ENCODE assay signal across 9 mouse cellular contexts in the genomic region with DNA sequence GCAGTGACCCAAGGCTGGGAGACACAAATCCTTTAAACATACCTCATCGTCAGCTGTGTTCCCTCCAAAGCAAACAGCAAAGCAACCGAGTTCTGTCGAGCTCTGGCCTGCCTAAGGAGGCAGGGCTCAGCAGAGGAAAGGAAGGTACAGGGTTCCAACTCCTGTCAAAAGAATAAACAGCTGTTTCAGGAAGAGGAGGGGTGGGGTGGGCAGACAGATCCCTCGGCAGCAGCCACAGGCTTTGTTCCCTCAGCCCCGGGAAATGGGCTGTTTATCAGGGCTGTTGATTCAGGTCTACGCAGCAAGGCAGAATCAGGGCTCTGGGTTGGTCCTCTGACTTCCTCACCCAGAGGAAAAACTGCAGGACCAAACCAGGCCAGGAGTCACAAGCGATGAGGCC. TPM values are rescaled to one million over a fixed set of nuclear protein-coding genes. Genes with fewer than 3 reads are reported as not detected.
DNase-seq lines count a peak whose midpoint lies in the region; ATAC-seq and TF ChIP-seq lines count a peak whose summit lies in the region.
"Had no signal": no experiment of that assay in that cellular context is flagged by ENCODE, and none has a peak within 500 bp of the region (broad histone marks: within the 10 kb centered on the region; RNA-seq: fewer than 3 reads in every experiment).

No protein-coding gene starts in this region.

- DNase-seq in midbrain, embryonic 11.5 days (ENCODE audit: low spot score, missing footprints) = peak; percentile 80
- DNase-seq in midbrain, postnatal 0 days (ENCODE audit: low spot score) = no peak
- peak; percentile 41 for DNase-seq in heart, postnatal 4 days
- no peak for DNase-seq in stomach, postnatal 0 days (ENCODE audit: low spot score)
- no peak for DNase-seq in left cerebral cortex, postnatal 14 days (ENCODE audit: low spot score in 2 of 2)
- DNase-seq in forebrain, embryonic 11.5 days (ENCODE audit: low spot score) = no peak

- TF ChIP-seq CTCF in midbrain, postnatal 0 days (IDR thresholded peaks at IDR 0.05) = no peak
- TF ChIP-seq CTCF in stomach, postnatal 0 days (IDR thresholded peaks at IDR 0.05; ENCODE audit: low read depth) = no peak

- no peak overlapping the region for H3K9ac ChIP-seq in midbrain, embryonic 11.5 days (ENCODE audit: low read length)
- no peak overlapping the region for H3K9ac ChIP-seq in midbrain, postnatal 0 days (replicated peaks; ENCODE audit: low read length, poor library complexity, severe bottlenecking)
- no peak overlapping the region for H3K9ac ChIP-seq in liver, embryonic 12.5 days
- peak overlapping the region; percentile 2; the same call in 1 of the 2 replicates for H3K9ac ChIP-seq in stomach, postnatal 0 days (ENCODE audit: low read length)
- no peak overlapping the region for H3K9ac ChIP-seq in forebrain, embryonic 11.5 days (ENCODE audit: low read length)
- H3K9ac ChIP-seq in midbrain, embryonic 16.5 days (ENCODE audit: low read depth, low read length) = no peak overlapping the region

- H3K9me3 ChIP-seq in midbrain, embryonic 11.5 days (ENCODE audit: control insufficient read depth, low read length) = no peaks in the 10 kb centered on the region
- no peaks in the 10 kb centered on the region for H3K9me3 ChIP-seq in midbrain, postnatal 0 days (ENCODE audit: low read length)
- H3K9me3 ChIP-seq in liver, embryonic 12.5 days (replicated peaks) = no peaks in the 10 kb centered on the region
- H3K9me3 ChIP-seq in stomach, postnatal 0 days (ENCODE audit: control insufficient read depth, low read length) = no peaks in the 10 kb centered on the region
- H3K9me3 ChIP-seq in forebrain, embryonic 11.5 days (ENCODE audit: control insufficient read depth, low read length) = no peaks in the 10 kb centered on the region
- H3K9me3 ChIP-seq in midbrain, embryonic 16.5 days (replicated peaks; ENCODE audit: control insufficient read depth, low read length, poor library complexity, severe bottlenecking) = no peaks in the 10 kb centered on the region

- H3K36me3 ChIP-seq in midbrain, embryonic 11.5 days (ENCODE audit: control insufficient read depth, insufficient read depth, low read length) = no peaks in the 10 kb centered on the region
- no peaks in the 10 kb centered on the region for H3K36me3 ChIP-seq in midbrain, postnatal 0 days (ENCODE audit: insufficient read depth, low read length)
- H3K36me3 ChIP-seq in liver, embryonic 12.5 days = peaks cover 58% of the 10 kb centered on the region
- H3K36me3 ChIP-seq in stomach, postnatal 0 days (ENCODE audit: control insufficient read depth, insufficient read depth, low read length) = no peaks in the 10 kb centered on the region
- no peaks in the 10 kb centered on the region for H3K36me3 ChIP-seq in forebrain, embryonic 11.5 days (ENCODE audit: control insufficient read depth, insufficient read depth, low read length)
- H3K36me3 ChIP-seq in midbrain, embryonic 16.5 days (ENCODE audit: control insufficient read depth, insufficient read depth, low read length) = no peaks in the 10 kb centered on the region

- H3K4me2 ChIP-seq in midbrain, embryonic 11.5 days = no peak overlapping the region
- H3K4me2 ChIP-seq in midbrain, postnatal 0 days (ENCODE audit: low read depth, low read length, poor library complexity, severe bottlenecking) = no peak overlapping the region
- 0 out of 2 replicates have a peak overlapping the region, but pooled peaks have one; percentile 20 for H3K4me2 ChIP-seq in liver, embryonic 12.5 days
- peak overlapping the region; percentile 33 for H3K4me2 ChIP-seq in stomach, postnatal 0 days (replicated peaks; ENCODE audit: low read depth)
- no peak overlapping the region for H3K4me2 ChIP-seq in forebrain, embryonic 11.5 days (ENCODE audit: low read depth, low read length, severe bottlenecking)
- no peak overlapping the region for H3K4me2 ChIP-seq in midbrain, embryonic 16.5 days (ENCODE audit: low read length)

- no peak overlapping the region for H3K27ac ChIP-seq in midbrain, embryonic 11.5 days (ENCODE audit: low read depth, low read length)
- no peak overlapping the region for H3K27ac ChIP-seq in midbrain, postnatal 0 days (ENCODE audit: low read depth, low read length)
- H3K27ac ChIP-seq in liver, embryonic 12.5 days = 0 out of 2 replicates have a peak overlapping the region, but pooled peaks have one; percentile 17
- peak overlapping the region; percentile 89 for H3K27ac ChIP-seq in stomach, postnatal 0 days (replicated peaks)
- H3K27ac ChIP-seq in forebrain, embryonic 11.5 days (ENCODE audit: low read depth, low read length) = no peak overlapping the region
- no peak overlapping the region for H3K27ac ChIP-seq in midbrain, embryonic 16.5 days (ENCODE audit: low read length)

- ATAC-seq in midbrain, embryonic 11.5 days (ENCODE audit: low FRiP score) = no peak
- no peak for ATAC-seq in midbrain, postnatal 0 days (ENCODE audit: low FRiP score)
- ATAC-seq in liver, embryonic 12.5 days = no peak
- 0 out of 2 replicates have a peak, but pooled peaks have one; percentile 48 for ATAC-seq in stomach, postnatal 0 days (ENCODE audit: low FRiP score, low TSS enrichment)
- no peak for ATAC-seq in forebrain, embryonic 11.5 days (replicated peaks; ENCODE audit: low FRiP score)
- ATAC-seq in midbrain, embryonic 16.5 days = no peak

- no peaks in the 10 kb centered on the region for H3K27me3 ChIP-seq in midbrain, embryonic 11.5 days (ENCODE audit: control insufficient read depth, insufficient read depth, low read length)
- H3K27me3 ChIP-seq in midbrain, postnatal 0 days (ENCODE audit: insufficient read depth, low read length) = no peaks in the 10 kb centered on the region
- H3K27me3 ChIP-seq in liver, embryonic 12.5 days (replicated peaks) = no peaks in the 10 kb centered on the region
- no peaks in the 10 kb centered on the region for H3K27me3 ChIP-seq in stomach, postnatal 0 days (ENCODE audit: control insufficient read depth, insufficient read depth, low read length)
- no peaks in the 10 kb centered on the region for H3K27me3 ChIP-seq in forebrain, embryonic 11.5 days (ENCODE audit: control insufficient read depth, insufficient read depth, low read length)
- no peaks in the 10 kb centered on the region for H3K27me3 ChIP-seq in midbrain, embryonic 16.5 days (ENCODE audit: control insufficient read depth, insufficient read depth, low read depth, low read length)

- intact Hi-C loops in left cerebral cortex, postnatal 14 days (cut with DNase I) = no loop called here

- TF ChIP-seq EP300 in stomach, postnatal 0 days (optimal IDR thresholded peaks at IDR 0.05) = no peak

- no peak overlapping the region for H3K4me3 ChIP-seq in midbrain, embryonic 11.5 days (ENCODE audit: low read depth, low read length)
- no peak overlapping the region for H3K4me3 ChIP-seq in midbrain, postnatal 0 days (ENCODE audit: low read depth, low read length)
- no peak overlapping the region for H3K4me3 ChIP-seq in liver, embryonic 12.5 days
- H3K4me3 ChIP-seq in stomach, postnatal 0 days (ENCODE audit: low read depth, low read length) = peak overlapping the region; percentile 10; the same call in 1 of the 2 replicates
- no peak overlapping the region for H3K4me3 ChIP-seq in forebrain, embryonic 11.5 days (ENCODE audit: low read depth, low read length)
- H3K4me3 ChIP-seq in midbrain, embryonic 16.5 days (ENCODE audit: low read depth, low read length) = no peak overlapping the region
- H3K4me3 ChIP-seq: myocyte had no signal

- no peaks in the 10 kb centered on the region for H3K4me1 ChIP-seq in midbrain, embryonic 11.5 days (ENCODE audit: control insufficient read depth, insufficient read depth, low read length)
- no peaks in the 10 kb centered on the region for H3K4me1 ChIP-seq in midbrain, postnatal 0 days (ENCODE audit: insufficient read depth, low read length)
- H3K4me1 ChIP-seq in liver, embryonic 12.5 days = peaks cover 51% of the 10 kb centered on the region
- peaks cover 23% of the 10 kb centered on the region for H3K4me1 ChIP-seq in stomach, postnatal 0 days (replicated peaks; ENCODE audit: control insufficient read depth, insufficient read depth)
- no peaks in the 10 kb centered on the region for H3K4me1 ChIP-seq in forebrain, embryonic 11.5 days (replicated peaks; ENCODE audit: control insufficient read depth, insufficient read depth, low read length)
- H3K4me1 ChIP-seq in midbrain, embryonic 16.5 days (ENCODE audit: control insufficient read depth, insufficient read depth, low read length) = no peaks in the 10 kb centered on the region

- 46% methylated on average over 7 of the region's 7 CpGs for WGBS in midbrain, embryonic 11.5 days
- WGBS in midbrain, postnatal 0 days = 42% methylated on average over 7 of the region's 7 CpGs
- 47% methylated on average over 7 of the region's 7 CpGs for WGBS in liver, embryonic 12.5 days (ENCODE audit: insufficient replicate concordance)
- WGBS in stomach, postnatal 0 days = 14% methylated on average over 7 of the region's 7 CpGs
- WGBS in forebrain, embryonic 11.5 days = 51% methylated on average over 7 of the region's 7 CpGs
- WGBS in midbrain, embryonic 16.5 days = 47% methylated on average over 7 of the region's 7 CpGs

RNA-seq across cellular contexts. Expression of a gene that starts 30.6 kb away (rescaled TPM):
- polyA plus RNA-seq in midbrain, embryonic 11.5 days (2014; fragmentation: Nextera tagmentation; extraction: Ambion mirVana) = 6.3 TPM in 2 replicates
- 5.1 and 5.4 TPM in 2 replicates for total RNA-seq in midbrain, postnatal 0 days (2014; rRNA removed)
- polyA plus RNA-seq in midbrain, postnatal 0 days (2015; fragmentation: Nextera tagmentation; extraction: Ambion mirVana) = 3.8 and 3.9 TPM in 2 replicates
- 10 to 100 TPM; 21.5 to 22.3 TPM for total RNA-seq in heart, postnatal 4 days (2021)
- 12.7 and 13.0 TPM in 2 replicates for polyA plus RNA-seq in liver, embryonic 12.5 days (2016; fragmentation: Nextera tagmentation; extraction: Ambion mirVana)
- 10.7 and 11.5 TPM in 2 replicates for polyA plus RNA-seq in stomach, postnatal 0 days (2015; fragmentation: Nextera tagmentation; extraction: Ambion mirVana)
- 1 to 10 TPM; 2.9 to 3.5 TPM for total RNA-seq in left cerebral cortex, postnatal 14 days (2021)
- polyA plus RNA-seq in forebrain, embryonic 11.5 days (2014; fragmentation: Nextera tagmentation; extraction: Ambion mirVana) = 5.1 and 7.2 TPM in 2 replicates
- polyA plus RNA-seq in midbrain, embryonic 16.5 days (2015; fragmentation: Nextera tagmentation; extraction: Ambion mirVana) = 6.1 and 6.4 TPM in 2 replicates

RNA-seq across cellular contexts. Expression of a gene that starts 35.5 kb away (rescaled TPM):
- polyA plus RNA-seq in midbrain, embryonic 11.5 days (2014; fragmentation: Nextera tagmentation; extraction: Ambion mirVana) = not detected in 2 replicates
- not detected in 2 replicates for total RNA-seq in midbrain, postnatal 0 days (2014; rRNA removed)
- polyA plus RNA-seq in midbrain, postnatal 0 days (2015; fragmentation: Nextera tagmentation; extraction: Ambion mirVana) = not detected in 2 replicates
- total RNA-seq in heart, postnatal 4 days (2021) = not detected
- not detected in 2 replicates for polyA plus RNA-seq in liver, embryonic 12.5 days (2016; fragmentation: Nextera tagmentation; extraction: Ambion mirVana)
- not detected in 2 replicates for polyA plus RNA-seq in stomach, postnatal 0 days (2015; fragmentation: Nextera tagmentation; extraction: Ambion mirVana)
- total RNA-seq in left cerebral cortex, postnatal 14 days (2021) = not detected
- not detected in 2 replicates for polyA plus RNA-seq in forebrain, embryonic 11.5 days (2014; fragmentation: Nextera tagmentation; extraction: Ambion mirVana)
- polyA plus RNA-seq in midbrain, embryonic 16.5 days (2015; fragmentation: Nextera tagmentation; extraction: Ambion mirVana) = not detected in 2 replicates
- polyA plus RNA-seq: myocyte had no signal

Comparison
In these comparisons a context has a peak if more than half of its experiments do, and no peak if none do; other contexts are left out.
1. DNase-seq: peak in midbrain, embryonic 11.5 days (single experiment) and heart, postnatal 4 days (single experiment); none in midbrain, postnatal 0 days (single experiment), stomach, postnatal 0 days (single experiment), left cerebral cortex, postnatal 14 days (0 of 2) and forebrain, embryonic 11.5 days (single experiment).
2. H3K27ac ChIP-seq: peak in liver, embryonic 12.5 days (single experiment) and stomach, postnatal 0 days (single experiment); none in midbrain, embryonic 11.5 days (single experiment), midbrain, postnatal 0 days (single experiment), forebrain, embryonic 11.5 days (single experiment) and midbrain, embryonic 16.5 days (single experiment).
3. H3K4me2 ChIP-seq: peak in liver, embryonic 12.5 days (single experiment) and stomach, postnatal 0 days (single experiment); none in midbrain, embryonic 11.5 days (single experiment), midbrain, postnatal 0 days (single experiment), forebrain, embryonic 11.5 days (single experiment) and midbrain, embryonic 16.5 days (single experiment).